Mouse (Mus musculus) hindbrain, embryonic 16.5 days (tissue): Measurements from ENCODE around the gene Klf17. TPM values are rescaled to one million over a fixed set of nuclear protein-coding genes. Genes with fewer than 3 reads are reported as not detected.

ENCODE experiments used
- ATAC-seq: fragments of 200-750 bp; cut with Nextera tagmentation; 2 replicates; pipeline ENCODE4 v1.8.0; 2017; ENCODE audit warnings: moderate TSS enrichment, moderate library complexity
- H3K27ac ChIP-seq: fragments of 300-500 bp; sonication (generic); 2 replicates; pipeline ENCODE4 v1.5.1; 2014; ENCODE audit warnings: low read depth, mild to moderate bottlenecking, control low read depth, low read length, moderate library complexity
- H3K27me3 ChIP-seq: fragments of 300-500 bp; sonication (generic); replicated peaks from 2 replicates; pipeline ENCODE4 v1.6.1; 2014; ENCODE audit warnings: low read length; ENCODE audit not compliant: control insufficient read depth, insufficient read depth
- H3K36me3 ChIP-seq: fragments of 300-500 bp; sonication (generic); 2 replicates; pipeline ENCODE4 v1.6.1; 2014; ENCODE audit warnings: mild to moderate bottlenecking, low read length, moderate library complexity, mixed read lengths; ENCODE audit not compliant: control insufficient read depth, insufficient read depth
- H3K4me1 ChIP-seq: fragments of 300-500 bp; sonication (generic); 2 replicates; pipeline ENCODE4 v1.6.1; 2014; ENCODE audit warnings: low read depth, low read length; ENCODE audit not compliant: control insufficient read depth, insufficient read depth
- H3K4me2 ChIP-seq: fragments of 300-500 bp; sonication (generic); 2 replicates; pipeline ENCODE4 v1.6.1; 2014; ENCODE audit warnings: mild to moderate bottlenecking, low read length, control low read depth, moderate library complexity
- H3K4me3 ChIP-seq: fragments of 300-500 bp; sonication (generic); 2 replicates; pipeline ENCODE4 v1.5.1; 2014; ENCODE audit warnings: mild to moderate bottlenecking, low read length, control low read depth, moderate library complexity
- H3K9ac ChIP-seq: fragments of 300-500 bp; sonication (generic); 2 replicates; pipeline ENCODE4 v1.6.1; 2014; ENCODE audit warnings: low read depth, mild to moderate bottlenecking, control low read depth, low read length, moderate library complexity
- H3K9me3 ChIP-seq: fragments of 300-500 bp; sonication (generic); 2 replicates; pipeline ENCODE4 v1.6.1; 2014; ENCODE audit warnings: mild to moderate bottlenecking, low read length, moderate library complexity; ENCODE audit not compliant: control insufficient read depth
- WGBS: fragments of 180-500 bp; shearing (Covaris S2); extraction: QIAGEN DNeasy Blood & Tissue Kit; methylation state at CpG from one replicate; pipeline ENCODE4 v1.1.7; 2014; 5-methylcytosine and 5-hydroxymethylcytosine counted together
- polyA plus RNA-seq: library from polyadenylated mRNA; unstranded; fragments of >200 nt; fragmentation: Nextera tagmentation; extraction: Ambion mirVana; gene quantifications from 2 replicates; pipeline ENCODE4 v1.2.1, GENCODE M21; 2015

Klf17 gene
- not detected in 2 replicates for polyA plus RNA-seq

DNA sequence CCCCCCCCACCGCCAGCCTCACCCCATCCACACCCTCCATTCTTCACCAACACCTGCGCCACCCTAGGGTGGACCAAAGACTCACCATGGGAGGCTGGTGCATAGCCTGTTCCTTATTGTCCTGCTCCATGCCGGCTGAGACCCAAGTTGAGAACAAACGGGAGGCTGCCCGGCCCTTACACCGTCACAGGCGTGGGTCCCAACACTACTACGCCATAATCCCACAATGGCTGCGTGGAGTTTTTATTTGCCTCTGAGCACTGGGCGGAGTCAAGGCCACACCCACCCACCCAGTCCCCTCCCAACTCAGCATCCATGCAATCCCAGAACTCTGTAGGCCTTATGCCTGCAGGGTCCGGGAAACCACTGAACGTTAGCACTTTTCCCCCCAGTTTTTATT, at the start of gene Klf17:
Klf17 (minus strand) TSS at position 233 of the 400 bp plus-strand sequence.
- Histone ChIP-seq H3K4me1 (no peaks in the 10 kb centered on the region), H3K36me3 (no peaks in the 10 kb centered on the region), H3K9me3 (no peaks in the 10 kb centered on the region), H3K9ac (no peak within 1 kb of the TSS), H3K4me3 (no peak within 1 kb of the TSS), H3K27me3 (no peaks in the 10 kb centered on the region), H3K27ac (no peak within 1 kb of the TSS), H3K4me2 (no peak within 1 kb of the TSS)
- ATAC-seq, result no peak
- WGBS, result 74% methylated on average over 12 of the region's 12 CpGs

DNA sequence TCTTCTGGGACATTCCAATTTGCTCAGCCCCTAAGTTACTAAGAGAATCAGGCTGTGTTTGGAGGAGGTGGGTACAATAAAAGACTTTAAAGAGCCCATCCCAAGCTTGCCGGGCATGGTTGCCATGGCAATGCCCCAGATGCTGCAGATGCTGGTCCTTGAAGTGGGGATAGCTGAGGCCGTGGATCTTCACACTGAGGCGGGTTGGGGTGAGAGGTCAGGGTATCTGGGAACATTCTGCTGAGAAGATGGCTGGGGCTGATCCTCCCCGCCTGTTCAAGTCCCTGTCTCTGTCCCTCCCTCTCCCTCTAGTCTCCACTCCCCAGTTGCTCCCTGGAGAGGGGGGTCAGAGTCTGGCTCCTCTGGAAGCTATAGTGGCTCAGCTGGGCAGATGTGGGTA, 48.9 kb upstream of the Klf17 start:
- Histone ChIP-seq H3K36me3 (no peaks in the 10 kb centered on the region), H3K9me3 (0 out of 2 replicates have a peak, but pooled peaks cover 2% of the 10 kb centered on the region), H3K27ac (no peak overlapping the region), H3K27me3 (no peaks in the 10 kb centered on the region), H3K4me1 (no peaks in the 10 kb centered on the region), H3K4me2 (no peak overlapping the region), H3K9ac (no peak overlapping the region), H3K4me3 (no peak overlapping the region)
- no peak for ATAC-seq
- 34% methylated on average over 4 of the region's 4 CpGs for WGBS

DNA sequence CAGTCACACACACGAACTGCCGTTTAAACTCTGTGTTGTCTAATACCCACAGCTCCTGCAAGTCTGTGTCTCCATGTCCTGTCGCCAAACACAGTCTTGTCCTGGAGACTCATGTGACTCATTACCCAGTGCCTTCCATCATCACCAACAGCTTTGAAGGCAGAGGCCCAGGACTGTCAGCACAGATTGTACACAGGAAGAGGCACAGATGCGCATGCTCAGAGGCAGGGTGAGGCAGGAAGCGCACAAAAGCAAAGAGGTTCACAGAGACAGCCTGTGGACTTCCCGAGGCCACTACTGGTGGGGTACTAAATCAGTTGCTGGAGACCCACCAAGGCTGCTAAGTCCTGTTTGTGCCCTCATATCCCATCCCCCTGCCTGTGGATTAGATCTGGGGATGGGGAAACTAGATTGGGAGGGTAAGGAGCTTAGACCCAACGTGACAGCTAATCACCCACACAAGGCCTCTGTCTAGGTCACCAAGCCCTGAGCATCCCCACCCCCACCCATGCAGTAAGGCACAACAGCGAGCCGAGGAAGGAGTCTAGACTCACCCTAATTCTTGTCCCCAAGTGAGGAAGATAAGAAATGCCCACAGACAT, 48.2 kb upstream of the Klf17 start:
- no peak overlapping the region for H3K27ac ChIP-seq
- no peak overlapping the region for H3K4me3 ChIP-seq
- no peak overlapping the region for H3K9ac ChIP-seq
- no peak for ATAC-seq
- H3K4me2 ChIP-seq, result no peak overlapping the region
- no peaks in the 10 kb centered on the region for H3K9me3 ChIP-seq
- WGBS, result 80% methylated on average over 9 of the region's 9 CpGs
- no peaks in the 10 kb centered on the region for H3K27me3 ChIP-seq
- H3K4me1 ChIP-seq, result no peaks in the 10 kb centered on the region
- H3K36me3 ChIP-seq, result no peaks in the 10 kb centered on the region

DNA sequence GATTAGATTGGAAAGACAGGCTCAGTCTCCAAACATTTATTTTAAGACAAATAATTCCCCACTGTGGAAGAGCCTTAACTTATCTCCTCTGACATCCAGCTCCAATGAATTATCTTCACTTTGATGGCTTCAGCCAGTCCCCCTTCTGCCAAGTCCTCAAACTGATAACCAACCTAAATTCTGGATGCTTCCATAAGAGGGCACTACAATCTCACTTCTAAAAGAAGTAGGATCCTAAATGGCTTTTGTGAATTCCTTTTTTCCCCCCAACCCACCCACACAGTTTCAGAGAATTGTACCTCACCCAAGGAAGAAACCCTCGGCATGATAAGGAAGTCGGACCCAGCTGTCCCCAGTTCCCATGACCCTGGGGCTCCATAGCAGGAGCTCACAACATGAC, 45.5 kb upstream of the Klf17 start:
- no peaks in the 10 kb centered on the region for H3K36me3 ChIP-seq
- ATAC-seq, result no peak
- no peaks in the 10 kb centered on the region for H3K4me1 ChIP-seq
- 63% methylated on average over 2 of the region's 2 CpGs for WGBS
- no peaks in the 10 kb centered on the region for H3K9me3 ChIP-seq
- H3K4me2 ChIP-seq, result no peak overlapping the region
- H3K27me3 ChIP-seq, result no peaks in the 10 kb centered on the region
- H3K27ac ChIP-seq, result no peak overlapping the region
- no peak overlapping the region for H3K4me3 ChIP-seq
- no peak overlapping the region for H3K9ac ChIP-seq

DNA sequence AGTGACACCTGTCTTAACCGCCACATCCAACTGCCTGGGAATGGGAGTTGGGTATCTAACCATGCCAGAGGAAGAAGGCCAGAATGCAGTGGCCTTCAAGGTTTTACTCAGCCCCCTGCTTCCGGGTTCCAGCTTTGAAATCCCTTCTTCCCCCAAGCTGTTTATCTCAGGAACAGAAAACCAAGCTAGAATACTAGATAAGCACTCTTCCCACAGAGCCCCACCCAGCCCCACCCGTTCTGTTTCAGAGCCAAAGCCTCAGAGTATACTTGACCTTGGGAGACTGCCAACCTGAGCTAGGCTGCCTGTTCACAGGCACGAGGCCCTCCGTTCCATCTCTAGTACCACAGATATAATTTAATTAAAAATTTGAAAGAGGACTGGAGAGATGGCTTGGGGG, 41.5 kb upstream of the Klf17 start:
- no peaks in the 10 kb centered on the region for H3K27me3 ChIP-seq
- 71% methylated on average over 5 of the region's 5 CpGs for whole genome bisulfite sequencing
- no peak overlapping the region for H3K27ac ChIP-seq
- no peak for ATAC-seq
- H3K36me3 ChIP-seq, result no peaks in the 10 kb centered on the region
- H3K4me2 ChIP-seq, result no peak overlapping the region
- H3K9ac ChIP-seq, result no peak overlapping the region
- no peaks in the 10 kb centered on the region for H3K9me3 ChIP-seq
- no peak overlapping the region for H3K4me3 ChIP-seq
- H3K4me1 ChIP-seq, result no peaks in the 10 kb centered on the region

DNA sequence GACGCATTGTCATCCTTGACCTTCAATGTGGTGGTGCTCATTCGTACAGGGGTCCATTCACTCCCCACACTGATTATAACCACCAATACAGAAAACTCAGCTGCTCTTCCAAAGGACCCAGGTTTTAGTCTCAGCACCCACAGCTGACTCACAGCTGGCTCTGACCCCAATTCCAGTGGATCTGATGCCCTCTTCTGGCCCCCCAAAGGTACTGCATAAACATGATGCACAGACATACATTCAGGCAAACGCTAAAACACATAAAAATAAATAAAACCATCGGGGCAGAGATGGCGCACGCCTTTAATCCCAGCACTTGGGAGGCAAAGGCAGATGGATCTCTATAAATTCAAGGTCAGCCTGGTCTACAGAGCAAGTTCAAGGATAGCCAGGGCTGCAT, 34.5 kb upstream of the Klf17 start:
- H3K4me3 ChIP-seq, result no peak overlapping the region
- H3K27ac ChIP-seq, result no peak overlapping the region
- no peak for ATAC-seq
- 87% methylated on average over 6 of the region's 6 CpGs for WGBS
- no peak overlapping the region for H3K9ac ChIP-seq
- no peaks in the 10 kb centered on the region for H3K36me3 ChIP-seq
- no peaks in the 10 kb centered on the region for H3K9me3 ChIP-seq
- no peak overlapping the region for H3K4me2 ChIP-seq
- no peaks in the 10 kb centered on the region for H3K27me3 ChIP-seq
- H3K4me1 ChIP-seq, result no peaks in the 10 kb centered on the region

DNA sequence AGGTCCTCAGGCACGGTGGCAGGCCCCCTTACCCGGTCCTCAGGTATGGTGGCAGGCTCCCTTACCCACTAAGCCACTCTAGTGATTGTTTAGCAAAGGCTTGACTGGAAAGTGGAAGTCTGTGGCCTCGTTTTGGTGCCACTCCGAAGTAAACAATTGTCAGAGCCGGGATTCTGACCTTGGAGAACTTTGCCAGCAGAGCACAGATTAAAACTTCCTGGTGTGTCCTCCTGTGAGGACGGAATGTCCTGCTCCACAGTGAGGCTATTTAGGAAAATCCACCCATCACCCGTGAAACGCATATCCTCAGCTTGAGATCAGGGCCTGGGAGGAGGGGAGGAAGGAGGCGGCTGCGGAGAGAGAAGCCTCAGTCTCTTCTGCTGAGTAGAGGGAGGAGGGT, 22.9 kb upstream of the Klf17 start:
- H3K9me3 ChIP-seq, result no peaks in the 10 kb centered on the region
- no peaks in the 10 kb centered on the region for H3K36me3 ChIP-seq
- 70% methylated on average over 10 of the region's 10 CpGs for WGBS
- no peak overlapping the region for H3K9ac ChIP-seq
- H3K27ac ChIP-seq, result no peak overlapping the region
- H3K4me3 ChIP-seq, result no peak overlapping the region
- H3K4me1 ChIP-seq, result no peaks in the 10 kb centered on the region
- no peak for ATAC-seq
- no peaks in the 10 kb centered on the region for H3K27me3 ChIP-seq
- no peak overlapping the region for H3K4me2 ChIP-seq

DNA sequence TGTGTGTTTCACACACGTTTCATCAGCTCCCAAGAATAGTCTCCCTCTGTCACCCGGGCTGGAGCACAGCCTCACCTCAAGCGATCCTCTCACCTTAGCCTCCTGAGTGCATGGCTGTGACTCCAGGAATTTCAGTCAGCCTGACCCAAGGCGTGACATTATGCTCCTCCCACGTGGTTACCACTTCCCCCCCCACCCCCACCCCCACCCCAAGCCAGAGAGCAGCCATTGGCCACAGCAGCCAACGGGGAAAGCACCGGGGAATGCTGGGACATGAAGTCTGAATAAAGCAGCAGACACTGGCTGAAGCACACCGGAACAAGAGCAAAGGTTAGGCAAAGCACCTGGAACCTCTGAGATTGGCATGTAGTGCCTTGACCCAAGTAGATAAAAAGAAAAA, 21.5 kb upstream of the Klf17 start:
- Histone ChIP-seq H3K27me3 (no peaks in the 10 kb centered on the region), H3K4me1 (no peaks in the 10 kb centered on the region), H3K36me3 (no peaks in the 10 kb centered on the region), H3K9ac (no peak overlapping the region), H3K27ac (no peak overlapping the region), H3K9me3 (no peaks in the 10 kb centered on the region), H3K4me3 (peak overlapping the region; percentile 13; the same call in 1 of the 2 replicates), H3K4me2 (peak overlapping the region; percentile 34)
- peak; percentile 74 for ATAC-seq
- 33% methylated on average over 8 of the region's 8 CpGs for WGBS

DNA sequence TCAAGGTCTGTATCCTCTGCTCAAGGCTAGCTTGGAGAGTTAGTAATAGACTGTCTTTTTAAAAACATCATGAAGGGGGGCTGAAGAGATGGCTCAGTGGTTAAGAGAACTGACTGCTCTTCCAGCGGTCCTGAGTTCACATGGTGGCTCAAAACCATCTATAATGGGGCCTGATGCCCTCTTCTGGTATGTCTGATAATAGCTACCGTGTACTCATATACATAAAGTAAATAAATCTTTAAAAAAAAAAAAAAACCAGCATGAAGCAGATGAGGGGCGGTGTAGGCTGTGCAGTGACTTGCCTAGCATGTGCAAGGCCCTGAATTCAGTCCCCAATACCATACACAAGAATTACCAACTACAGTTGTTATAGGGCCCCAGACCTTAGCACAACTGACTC, 17.5 kb upstream of the Klf17 start:
- Histone ChIP-seq H3K27me3 (no peaks in the 10 kb centered on the region), H3K9ac (no peak overlapping the region), H3K9me3 (no peaks in the 10 kb centered on the region), H3K4me2 (no peak overlapping the region), H3K27ac (no peak overlapping the region), H3K4me1 (no peaks in the 10 kb centered on the region), H3K36me3 (no peaks in the 10 kb centered on the region), H3K4me3 (no peak overlapping the region)
- WGBS, result 83% methylated on average over 3 of the region's 3 CpGs
- no peak for ATAC-seq

DNA sequence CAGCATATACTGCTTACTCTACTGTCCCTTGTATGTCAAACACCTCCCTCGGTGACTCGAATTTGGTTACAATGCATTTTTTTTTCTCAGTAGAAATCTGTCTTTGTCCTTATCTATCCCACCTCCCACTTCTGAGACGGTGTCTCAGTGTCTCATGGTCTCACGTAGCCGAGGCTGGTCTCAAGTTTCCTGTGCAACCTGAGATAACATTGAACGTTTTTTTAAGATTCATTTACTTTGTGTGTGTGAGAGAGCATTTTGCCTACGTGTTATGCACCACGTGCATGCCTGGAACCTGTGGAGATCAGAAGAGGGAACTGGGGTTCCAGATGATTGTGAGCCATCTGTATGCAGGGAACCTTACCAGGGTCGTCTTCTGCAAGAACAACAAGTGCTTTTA, 7.5 kb upstream of the Klf17 start:
- no peak for ATAC-seq
- H3K4me1 ChIP-seq, result no peaks in the 10 kb centered on the region
- no peak overlapping the region for H3K9ac ChIP-seq
- no peak overlapping the region for H3K4me2 ChIP-seq
- WGBS, result 69% methylated on average over 9 of the region's 9 CpGs
- no peaks in the 10 kb centered on the region for H3K9me3 ChIP-seq
- H3K36me3 ChIP-seq, result no peaks in the 10 kb centered on the region
- H3K27me3 ChIP-seq, result no peaks in the 10 kb centered on the region
- H3K4me3 ChIP-seq, result no peak overlapping the region
- H3K27ac ChIP-seq, result no peak overlapping the region
